Mouse (Mus musculus): ENCODE measurements around the gene Foxo4. TPM values are rescaled to one million over a fixed set of nuclear protein-coding genes. Genes with fewer than 3 reads are reported as not detected.

The Foxo4 gene
- 12.3 and 14.0 TPM in 2 replicates for total RNA-seq (2017)

DNA sequence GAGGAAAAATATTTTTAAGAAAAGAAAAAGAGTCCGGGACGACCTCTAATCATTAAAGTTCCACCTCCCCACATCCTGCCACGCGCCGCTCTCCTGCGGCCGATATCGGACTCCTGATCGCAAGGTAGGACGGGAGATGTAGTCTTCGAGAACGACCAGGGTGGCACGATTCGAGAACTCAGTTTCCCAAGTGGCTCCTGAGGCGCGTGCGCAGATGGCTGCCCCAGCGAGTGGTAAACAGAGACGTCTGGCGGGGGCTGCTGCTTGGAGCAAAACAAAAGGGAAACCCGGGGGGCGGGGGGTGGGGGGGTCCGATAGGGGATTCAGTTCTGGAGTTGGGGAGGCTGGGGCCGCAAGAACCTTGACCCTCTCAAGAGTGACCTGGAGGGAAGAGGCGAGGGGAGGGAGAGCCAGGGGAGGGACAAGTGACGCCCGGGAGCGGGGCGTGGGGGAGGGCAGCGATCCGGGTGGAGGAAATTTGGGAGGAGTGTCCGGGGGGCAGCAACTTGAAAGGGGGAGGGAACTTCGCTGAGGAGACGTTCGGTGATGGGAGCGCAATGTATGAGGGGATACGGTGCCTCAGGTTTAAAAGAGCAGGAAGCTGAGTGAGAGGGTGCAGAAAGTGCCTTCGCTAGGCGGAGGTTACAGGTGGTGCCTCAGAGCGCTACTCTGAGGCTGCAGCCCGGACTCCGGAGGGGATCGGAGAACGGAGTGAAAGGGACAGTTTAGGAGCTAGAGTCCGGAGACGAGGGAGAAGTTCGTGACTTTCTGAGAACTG is at the start of gene Foxo4:
Gene Foxo4 (plus strand): TSS at position 577 of the 778 bp plus-strand sequence.
- peak; percentile 88 for ATAC-seq (replicated peaks; ENCODE audit: low read depth, poor library complexity, severe bottlenecking)

DNA sequence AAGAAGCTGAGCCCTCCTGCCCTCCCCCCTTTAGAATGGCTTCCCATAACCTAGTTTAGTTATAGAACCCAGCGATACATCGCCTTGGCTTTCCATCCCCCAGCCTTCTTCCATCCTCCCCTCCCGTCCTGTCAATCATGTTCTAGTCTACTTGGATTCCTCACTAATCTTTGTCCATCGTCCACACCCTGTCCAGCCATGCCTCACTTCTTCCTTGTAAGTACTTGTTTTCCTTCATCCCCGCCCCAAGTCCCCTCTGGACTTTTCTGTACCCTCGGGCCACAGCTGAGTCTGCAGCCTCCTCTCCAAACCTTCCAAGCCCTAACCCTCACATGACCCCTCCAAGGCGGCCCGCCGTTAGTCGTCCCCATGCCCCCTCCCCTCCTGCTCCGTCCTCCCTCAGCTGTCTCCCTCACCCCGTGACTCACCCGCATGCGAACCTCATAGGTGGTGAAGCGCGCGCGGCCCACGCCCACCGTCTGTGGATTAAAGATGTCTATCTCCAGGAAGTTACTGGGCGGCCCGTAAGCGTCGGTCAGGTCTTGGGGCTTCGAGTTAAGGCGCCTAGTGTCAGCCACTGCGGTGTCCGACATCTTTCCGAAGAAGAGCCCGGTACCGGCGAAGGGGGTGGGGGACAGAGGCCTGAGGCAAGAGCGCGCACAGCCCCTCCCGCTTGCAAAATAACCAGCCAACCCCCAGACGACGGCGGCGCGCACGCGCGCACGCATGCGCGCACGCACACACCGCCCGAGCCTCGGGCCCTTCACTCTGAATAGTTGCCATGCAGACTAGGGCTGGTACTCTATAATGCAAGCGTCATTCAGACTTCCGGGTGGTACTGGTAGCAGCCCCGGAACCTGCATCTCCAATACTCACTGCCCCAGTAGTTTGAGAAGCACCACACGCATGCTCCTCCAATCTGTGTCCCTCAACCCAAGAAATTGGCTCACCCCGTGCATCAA is 32.2 kb upstream of the Foxo4 start, which contains the start of gene Snx12:
Gene Snx12 (minus strand): TSS at position 730 of the 962 bp plus-strand sequence.
- ATAC-seq (replicated peaks; ENCODE audit: low read depth, poor library complexity, severe bottlenecking), result peak; percentile 98

DNA sequence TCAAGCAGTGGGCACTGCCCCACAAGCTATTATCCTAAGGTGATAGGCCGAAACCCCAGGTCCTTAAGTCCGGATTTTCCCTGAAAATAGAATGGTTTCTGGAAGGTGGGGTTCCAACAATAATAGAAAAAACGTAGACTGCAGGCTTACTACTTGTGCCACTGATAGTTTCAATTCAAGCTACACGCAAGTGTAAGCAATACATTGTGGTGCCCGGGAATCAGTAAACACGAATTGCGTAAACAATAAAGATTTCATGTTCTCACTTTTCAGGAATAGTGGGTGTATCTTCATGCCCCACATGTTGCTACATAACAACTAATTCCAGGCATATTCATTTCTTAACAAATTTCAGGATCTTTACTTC is 31.5 kb upstream of the Foxo4 start:
- 0 out of 2 replicates have a peak, but pooled peaks have one; percentile 5 for ATAC-seq (replicated peaks; ENCODE audit: low read depth, poor library complexity, severe bottlenecking)

DNA sequence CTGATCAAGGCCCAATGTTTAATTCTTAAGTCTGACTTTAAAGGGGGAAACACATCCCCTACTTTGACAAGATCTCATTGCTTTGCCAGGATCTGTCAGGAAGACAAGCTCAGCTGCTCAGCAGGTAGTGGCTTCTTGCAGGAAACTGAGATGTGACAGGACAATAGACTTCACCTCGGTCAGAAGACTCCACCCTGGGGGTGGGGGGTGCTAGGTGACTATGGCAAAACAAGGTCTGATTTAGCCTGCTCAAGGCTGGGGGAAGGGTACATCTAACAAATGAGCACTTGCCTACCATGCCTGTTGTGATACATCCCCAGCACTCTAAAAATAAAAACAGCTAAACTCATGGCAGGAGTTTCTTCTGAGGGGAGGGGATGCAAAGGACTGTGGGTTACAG is 9.3 kb upstream of the Foxo4 start:
- ATAC-seq (replicated peaks; ENCODE audit: low read depth, poor library complexity, severe bottlenecking), result no peak

DNA sequence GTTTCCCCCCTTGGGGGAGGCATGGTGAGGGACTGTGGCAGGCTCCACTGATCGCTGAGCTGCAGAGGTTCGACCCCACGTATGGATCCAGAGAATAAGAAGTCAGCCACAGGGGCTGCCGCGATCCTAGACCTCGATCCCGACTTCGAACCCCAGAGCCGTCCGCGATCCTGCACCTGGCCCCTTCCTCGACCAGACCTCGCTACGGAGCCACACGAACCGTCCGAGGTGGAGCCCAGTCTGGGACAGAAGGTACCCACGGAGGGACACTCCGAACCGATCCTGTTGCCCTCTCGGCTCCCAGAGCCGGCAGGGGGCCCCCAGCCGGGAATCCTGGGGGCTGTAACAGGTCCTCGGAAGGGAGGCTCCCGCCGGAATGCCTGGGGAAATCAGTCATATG is 412 bp downstream of the Foxo4 start:
- peak; percentile 20; the same call in 1 of the 2 replicates for ATAC-seq (replicated peaks; ENCODE audit: low read depth, poor library complexity, severe bottlenecking)

DNA sequence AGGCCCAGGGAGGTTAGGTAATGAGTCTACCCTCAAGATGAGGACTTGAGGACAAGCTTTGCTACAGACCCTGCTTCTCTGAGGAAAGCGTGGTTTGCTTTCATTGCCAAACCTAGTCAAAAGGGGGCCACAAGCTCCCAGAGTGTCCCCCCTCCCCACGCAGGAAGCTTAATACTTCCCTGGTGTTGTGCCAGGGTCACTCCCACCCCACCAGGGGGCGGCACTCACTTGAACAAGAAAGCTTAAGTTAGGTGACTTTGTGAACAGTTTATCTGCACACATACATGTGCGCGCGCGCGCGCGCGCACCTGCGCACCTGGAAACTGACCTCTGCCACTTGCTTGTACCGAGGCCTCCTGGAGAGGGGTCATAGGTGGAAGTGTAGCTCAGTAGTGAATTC is 2.3 kb downstream of the Foxo4 start:
- no peak for ATAC-seq (replicated peaks; ENCODE audit: low read depth, poor library complexity, severe bottlenecking)

DNA sequence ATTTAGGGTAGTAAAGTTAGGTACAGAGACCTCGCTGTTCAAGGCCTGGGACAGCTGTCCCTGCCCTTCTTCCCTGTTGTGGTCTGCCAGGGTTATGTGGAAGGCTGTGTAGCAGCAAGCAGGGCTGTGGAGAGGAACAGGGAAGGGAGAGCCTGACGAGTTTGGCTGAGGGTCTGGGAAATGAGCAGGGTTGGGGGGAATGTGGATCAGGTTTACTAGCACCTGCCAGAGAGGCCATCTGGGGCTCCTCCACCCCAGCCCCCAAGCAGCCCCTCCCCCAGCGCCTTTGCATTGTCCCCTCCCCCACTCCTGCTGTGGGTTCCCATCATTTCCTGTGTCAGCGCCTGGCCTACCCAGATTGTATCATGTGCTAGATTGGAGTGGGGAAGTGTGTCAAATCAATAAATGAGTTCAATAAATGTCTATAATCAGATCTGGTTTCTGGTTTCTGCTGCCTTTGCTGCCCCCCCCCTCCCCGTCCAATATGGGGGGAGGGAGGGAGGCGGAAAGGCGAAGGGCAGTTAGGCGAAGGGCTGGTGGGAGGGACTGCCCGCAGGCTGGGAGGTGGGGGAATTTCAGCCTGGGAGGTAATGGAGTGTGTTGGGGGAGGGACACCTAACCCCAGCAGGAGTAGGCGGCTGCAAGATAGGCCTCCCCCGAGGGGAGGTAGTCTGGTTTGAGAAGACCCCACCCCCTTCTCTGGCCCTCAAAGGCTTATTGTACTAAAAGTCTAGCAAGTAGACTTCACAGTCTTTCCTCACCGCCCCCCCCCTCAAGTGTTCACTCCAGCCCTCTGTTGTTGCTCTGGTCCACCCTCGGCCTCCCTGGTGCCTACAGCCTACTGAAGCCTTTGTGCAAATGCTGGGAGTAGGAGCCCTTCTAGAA is 6.4 kb downstream of the Foxo4 start:
- ATAC-seq (replicated peaks; ENCODE audit: low read depth, poor library complexity, severe bottlenecking), result peak; percentile 53

DNA sequence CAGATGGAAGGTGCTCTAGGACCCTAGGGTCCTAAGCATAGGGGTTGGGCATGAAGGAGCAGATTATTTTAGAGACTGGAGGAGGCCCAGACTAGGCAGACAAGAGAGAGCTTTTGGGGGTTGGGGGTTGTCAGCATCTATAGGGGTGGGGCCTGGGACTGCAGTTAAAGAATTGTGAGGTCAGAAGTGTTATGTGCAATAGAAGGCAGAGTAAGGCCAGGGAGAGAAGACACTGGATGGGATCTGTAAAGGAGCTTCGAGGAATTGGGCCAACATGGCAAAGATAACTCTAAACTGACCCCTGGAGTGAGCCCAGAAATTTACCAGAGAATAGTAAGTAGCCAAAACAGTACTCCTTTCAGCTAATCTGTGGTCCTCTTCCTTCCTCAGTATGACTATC is 9.6 kb downstream of the Foxo4 start, which contains the start of gene Gm614:
Gene Gm614 (minus strand): TSS at position 101 of the 400 bp plus-strand sequence.
- ATAC-seq (replicated peaks; ENCODE audit: low read depth, poor library complexity, severe bottlenecking), result no peak

DNA sequence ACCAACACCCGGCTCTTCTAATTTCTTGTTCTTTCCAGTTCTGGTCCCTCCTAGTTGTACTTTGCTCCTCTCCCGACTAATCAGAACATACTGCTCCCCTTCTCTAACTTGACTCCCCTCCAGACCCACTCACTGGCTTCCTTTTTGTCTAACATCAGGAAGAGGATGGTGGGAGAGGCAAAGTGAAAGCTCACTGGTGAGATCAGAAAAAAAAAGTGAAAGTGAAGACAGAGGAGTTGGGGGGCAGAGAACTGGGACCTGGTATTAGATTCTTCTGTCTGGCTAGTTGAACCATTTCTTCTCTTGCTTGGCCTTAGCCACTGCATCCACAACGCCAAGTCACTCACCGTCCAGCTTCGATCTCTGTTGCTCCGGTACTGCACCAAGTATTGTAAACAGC is 12.3 kb downstream of the Foxo4 start:
- ATAC-seq (replicated peaks; ENCODE audit: low read depth, poor library complexity, severe bottlenecking), result no peak

DNA sequence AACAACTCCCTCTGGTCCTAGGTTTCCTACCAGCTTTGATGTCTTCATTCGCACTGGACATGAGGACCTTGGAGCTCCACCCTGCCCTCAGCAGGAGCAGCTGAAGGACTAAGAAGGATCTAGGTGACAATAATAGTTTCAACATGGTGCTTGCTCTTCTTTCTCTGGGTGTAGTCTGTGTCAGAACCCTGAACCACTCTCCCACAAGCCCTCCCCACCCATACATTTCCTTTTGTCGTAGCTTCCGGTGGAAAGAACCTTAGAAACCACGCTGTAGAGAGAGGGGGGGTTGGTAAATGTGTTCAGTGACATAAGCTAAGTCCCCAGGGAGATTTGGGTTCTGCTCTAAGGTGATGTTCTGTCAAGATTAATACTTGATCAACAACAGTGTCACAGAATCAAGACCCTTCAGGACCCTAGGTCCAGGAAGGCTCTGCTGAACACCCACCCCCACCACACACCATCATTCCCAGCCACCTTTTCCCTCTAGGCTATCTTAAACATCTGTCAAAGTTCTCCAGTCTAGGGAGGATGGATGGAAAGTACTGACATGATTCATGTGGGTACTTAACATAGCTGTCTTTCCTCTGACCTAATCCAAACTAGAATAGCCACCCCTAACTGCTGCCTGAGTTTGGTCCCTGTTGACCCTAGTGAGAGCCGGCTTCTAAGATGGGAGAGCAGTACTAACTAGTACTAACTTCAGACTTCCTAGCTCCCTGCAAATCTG is 13.9 kb downstream of the Foxo4 start, which contains the start of gene Il2rg:
Gene Il2rg (minus strand): TSS at position 231 of the 730 bp plus-strand sequence.
- peak; percentile 83 for ATAC-seq (replicated peaks; ENCODE audit: low read depth, poor library complexity, severe bottlenecking)

DNA sequence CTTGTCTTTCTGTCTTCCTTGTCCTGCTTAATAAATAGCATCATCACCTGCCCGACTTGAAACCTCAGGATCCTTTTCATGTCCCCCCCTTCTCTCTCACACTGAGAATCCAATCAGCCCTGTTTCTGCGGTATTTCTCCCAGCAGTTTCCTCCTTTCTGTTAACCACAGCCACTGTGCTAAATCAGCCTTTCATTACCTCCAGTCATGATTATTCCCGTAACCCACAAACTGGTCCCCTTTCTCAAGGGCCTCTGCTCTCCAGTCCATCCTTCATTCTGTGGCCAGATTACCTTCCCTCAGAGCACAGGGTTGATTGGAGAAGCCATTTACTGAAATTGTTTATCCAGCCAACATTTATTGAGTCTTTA is 14.4 kb downstream of the Foxo4 start, which contains the start of gene Gm20489:
Gene Gm20489 (minus strand): TSS at position 269 of the 370 bp plus-strand sequence.
- peak; percentile 55; the same call in 1 of the 2 replicates for ATAC-seq (replicated peaks; ENCODE audit: low read depth, poor library complexity, severe bottlenecking)

DNA sequence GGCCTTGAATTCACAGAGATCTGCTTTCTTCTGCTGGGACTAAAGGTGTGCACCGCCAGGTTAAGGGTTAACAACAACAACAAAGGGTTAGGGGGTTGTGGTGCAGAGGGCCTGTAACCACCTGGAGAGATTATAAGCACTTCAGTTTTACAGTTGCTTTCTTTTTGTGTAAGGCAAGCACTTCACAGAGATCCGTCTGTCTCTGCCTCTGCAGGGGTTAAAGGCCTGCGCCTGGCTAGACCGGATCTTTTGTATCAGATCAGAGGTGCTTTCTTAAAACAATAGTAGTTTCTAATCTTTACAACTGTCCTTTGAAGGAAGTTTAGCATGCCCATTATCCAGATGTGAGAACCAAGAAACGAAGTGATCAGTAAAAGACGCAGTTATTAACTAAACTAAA is 19.1 kb downstream of the Foxo4 start:
- no peak for ATAC-seq (replicated peaks; ENCODE audit: low read depth, poor library complexity, severe bottlenecking)

DNA sequence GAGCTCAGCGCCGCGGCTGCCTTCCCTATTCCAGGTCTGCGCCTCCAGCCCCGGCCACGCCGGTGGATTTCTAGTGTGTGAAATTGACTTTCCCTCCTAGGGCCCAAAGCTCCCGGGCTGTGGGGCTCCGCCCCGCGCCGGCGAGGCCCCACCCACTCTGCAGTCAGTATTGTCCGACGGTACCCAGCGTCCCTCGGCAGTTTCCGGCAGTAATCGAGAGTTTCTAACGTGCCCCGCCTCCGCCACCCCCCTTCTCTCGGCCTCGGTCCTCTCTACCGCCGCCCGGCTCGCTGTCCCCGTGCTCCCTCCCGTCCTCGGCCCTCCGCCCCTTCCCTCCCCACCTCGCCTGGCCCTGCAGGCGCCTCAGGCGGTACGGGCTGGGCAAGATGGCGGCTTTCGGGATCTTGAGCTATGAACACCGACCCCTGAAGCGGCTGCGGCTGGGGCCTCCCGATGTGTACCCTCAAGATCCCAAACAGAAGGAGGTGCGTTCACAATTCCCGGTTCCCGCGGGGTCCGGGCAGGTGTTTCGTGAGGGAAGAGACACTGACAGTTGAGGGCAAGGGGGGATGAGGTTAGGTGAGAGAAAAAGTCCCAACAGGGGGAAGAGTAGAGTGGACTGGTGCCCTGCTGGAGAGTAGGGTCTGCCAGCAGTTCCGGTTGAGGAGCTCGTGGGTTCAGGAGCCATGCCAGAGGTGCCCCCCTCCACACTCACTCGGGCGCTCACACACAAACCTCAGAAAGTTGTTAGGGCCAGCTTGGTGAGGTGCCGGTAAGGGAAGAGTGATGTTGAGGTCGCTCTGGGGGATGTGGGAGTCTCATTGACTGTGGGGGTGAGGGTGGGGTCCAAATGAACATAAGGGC is 19.8 kb downstream of the Foxo4 start, which contains the start of gene Med12:
Gene Med12 (plus strand): TSS at position 156 of the 864 bp plus-strand sequence.
- ATAC-seq (replicated peaks; ENCODE audit: low read depth, poor library complexity, severe bottlenecking), result peak; percentile 99

DNA sequence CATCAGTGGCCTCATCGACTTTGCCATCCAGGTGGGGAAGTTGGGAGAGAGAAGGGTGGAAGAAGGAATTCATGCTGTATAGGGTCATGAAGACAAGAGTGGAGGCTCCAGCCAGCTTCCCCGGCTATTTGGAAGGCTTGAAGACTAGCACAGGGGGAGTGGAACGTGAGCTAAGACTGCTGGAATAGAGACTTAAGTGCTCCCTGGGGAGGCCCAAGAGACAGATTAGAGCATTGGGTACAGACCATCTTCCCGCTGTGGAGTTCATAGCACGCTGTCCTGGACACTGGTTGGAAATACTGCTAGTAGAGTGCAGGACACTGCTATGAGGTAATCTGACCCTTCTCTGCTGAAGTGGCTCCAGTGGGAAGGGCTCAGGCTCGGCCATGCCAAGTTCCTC is 28.5 kb downstream of the Foxo4 start:
- ATAC-seq (replicated peaks; ENCODE audit: low read depth, poor library complexity, severe bottlenecking), result no peak

DNA sequence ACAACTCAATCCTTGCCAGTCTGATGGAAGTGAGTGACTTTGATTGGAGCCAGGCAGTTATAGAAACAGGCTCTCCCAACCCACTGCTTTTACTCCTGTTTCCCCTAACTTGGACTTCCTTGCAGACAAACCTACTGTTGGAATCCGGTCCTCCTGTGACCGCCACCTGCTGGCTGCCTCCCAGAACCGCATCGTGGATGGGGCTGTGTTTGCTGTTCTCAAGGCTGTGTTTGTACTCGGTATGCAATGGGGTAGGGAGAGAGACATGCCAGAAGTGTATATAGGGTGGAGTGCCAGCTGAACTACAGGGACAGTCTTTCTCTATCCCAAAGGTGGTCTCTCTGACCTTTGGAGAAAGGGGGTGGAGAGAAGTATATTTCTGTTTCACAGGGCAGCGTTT is 31.2 kb downstream of the Foxo4 start:
- ATAC-seq (replicated peaks; ENCODE audit: low read depth, poor library complexity, severe bottlenecking), result peak; percentile 81

DNA sequence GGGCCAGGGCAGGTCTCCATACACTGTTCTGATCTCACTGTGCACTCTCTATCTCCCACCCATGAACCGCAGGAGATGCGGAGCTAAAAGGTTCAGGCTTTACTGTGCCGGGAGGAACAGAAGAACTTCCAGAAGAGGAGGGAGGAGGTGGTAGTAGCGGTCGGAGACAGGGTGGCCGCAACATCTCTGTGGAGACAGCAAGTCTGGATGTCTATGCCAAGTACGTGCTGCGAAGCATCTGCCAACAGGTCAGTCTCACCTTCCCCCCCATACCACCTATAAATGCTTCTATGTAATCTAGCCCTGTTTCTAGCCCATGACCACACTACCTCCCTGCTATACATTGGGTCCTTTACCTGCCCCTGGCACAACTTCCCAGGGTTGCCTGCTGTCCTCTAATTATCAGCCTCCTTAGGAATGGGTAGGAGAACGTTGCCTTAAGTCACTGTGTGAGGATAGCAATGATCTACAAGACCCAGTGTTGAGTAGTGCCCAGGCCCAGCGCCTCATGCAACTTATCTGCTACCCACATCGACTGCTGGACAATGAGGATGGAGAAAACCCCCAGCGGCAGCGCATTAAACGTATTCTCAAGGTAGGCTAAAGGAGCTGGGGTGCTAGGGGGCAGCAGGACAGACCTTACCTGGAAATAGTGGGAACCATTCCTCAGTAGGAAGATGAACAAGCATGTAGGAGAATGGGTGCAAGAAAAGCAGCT is 31.8 kb downstream of the Foxo4 start:
- no peak for ATAC-seq (replicated peaks; ENCODE audit: low read depth, poor library complexity, severe bottlenecking)

DNA sequence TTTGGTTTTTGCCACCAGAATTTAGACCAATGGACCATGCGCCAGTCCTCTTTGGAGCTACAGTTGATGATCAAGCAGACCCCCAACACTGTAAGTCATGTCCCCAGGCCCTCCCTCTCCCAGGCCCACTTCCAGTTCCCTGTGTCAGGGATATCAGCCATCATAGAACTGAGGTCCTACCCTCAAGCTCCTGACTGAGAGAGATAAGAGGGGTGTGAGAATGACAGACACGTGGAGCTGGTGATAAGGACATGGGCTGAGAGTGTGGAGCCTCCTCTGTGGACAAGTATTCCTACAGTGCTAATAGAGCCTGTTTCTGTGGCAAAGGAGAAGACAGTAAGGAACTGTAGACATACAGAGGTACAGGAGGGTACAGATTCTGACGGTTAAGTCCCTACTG is 33.2 kb downstream of the Foxo4 start:
- peak; percentile 77 for ATAC-seq (replicated peaks; ENCODE audit: low read depth, poor library complexity, severe bottlenecking)

Measured in common myeloid progenitor, adult 5-6 weeks (primary cell).